Mouse (Mus musculus): ENCODE measurements around the gene Zfp618. TPM values are rescaled to one million over a fixed set of nuclear protein-coding genes. Genes with fewer than 3 reads are reported as not detected.

The Zfp618 gene
- total RNA-seq (2021) = under 1 TPM; 0.19 to 0.41 TPM
- long read RNA-seq, experiment 1 = 0 reads
- long read RNA-seq, experiment 2 = 0 reads

DNA sequence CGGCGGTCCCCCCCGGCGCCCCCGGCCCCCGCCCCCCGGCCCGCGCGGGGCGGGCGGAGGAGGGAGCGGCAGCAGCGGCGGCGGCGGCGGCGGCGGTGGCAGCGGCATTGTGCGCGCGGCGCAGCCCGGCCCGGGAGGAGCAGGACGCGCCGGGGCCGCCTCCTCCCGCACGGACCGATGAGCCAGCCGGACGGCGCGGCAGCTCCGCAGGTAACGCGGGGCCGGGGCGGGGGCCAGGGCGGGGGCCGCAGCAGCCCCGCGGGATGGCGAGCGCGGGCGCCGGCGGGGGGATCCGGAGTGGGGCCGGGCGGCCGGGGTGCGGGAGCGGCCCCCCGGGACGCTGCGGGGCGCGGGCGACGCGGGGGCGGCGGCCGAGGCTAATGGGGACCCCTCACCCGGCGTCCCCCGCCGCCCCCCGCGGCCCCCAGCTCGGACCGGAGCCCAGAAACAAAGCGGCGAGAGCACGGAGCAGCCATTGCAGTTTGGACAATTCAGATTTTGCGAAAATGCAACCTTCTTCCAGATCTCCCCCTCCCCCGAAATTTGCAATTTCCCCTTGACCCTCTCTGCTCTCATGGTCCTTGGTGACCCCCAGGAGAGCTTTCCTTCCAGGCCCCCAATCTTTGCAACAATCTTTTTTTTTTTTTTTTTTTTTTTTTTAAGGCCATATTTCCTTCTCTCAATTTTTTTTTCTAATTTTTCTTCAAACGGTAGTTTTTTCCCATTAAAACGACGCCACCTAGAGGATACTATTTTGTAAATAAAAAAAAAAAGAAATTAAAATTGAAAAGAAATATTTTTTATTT lies at the start of gene Zfp618:
Gene Zfp618 (plus strand): TSS at position 77 of the 806 bp plus-strand sequence.
- DNase-seq = no peak

GRCm38 (mm10) chr4:62917056-62917455 lies 48.3 kb upstream of the Zfp618 start:
- no peak for DNase-seq

GRCm38 (mm10) chr4:62933798-62934197 lies 31.6 kb upstream of the Zfp618 start:
- DNase-seq = no peak

DNA sequence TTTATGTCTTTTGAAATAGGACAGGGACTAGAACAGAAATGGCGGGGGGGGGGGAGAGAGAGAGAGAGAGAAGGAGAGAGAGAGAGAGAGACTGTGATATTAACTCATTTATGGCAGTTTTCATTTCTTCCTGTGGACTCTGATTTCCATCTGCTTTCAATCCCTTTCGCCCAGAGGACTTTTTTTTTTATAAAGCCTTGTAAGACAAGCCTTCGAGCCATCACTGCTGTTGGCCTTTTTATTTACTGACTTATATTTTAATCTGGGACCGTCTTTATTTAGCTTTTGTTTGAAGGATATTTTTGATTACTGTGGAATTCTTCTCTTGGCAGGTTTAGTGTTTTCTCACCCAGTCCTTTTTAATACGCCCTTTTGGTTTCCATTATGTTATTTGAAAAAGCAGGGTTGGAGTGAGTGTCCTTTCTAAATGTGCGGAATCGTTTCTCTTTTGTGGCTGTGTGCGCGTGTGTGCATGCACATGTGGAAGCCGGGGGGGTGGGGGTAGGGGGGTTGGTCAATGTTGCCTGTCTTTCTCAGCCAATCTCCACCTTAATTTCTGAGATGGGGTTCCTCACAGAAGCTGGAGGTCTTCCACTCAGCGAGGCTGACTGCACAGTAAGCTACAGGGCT lies 29.7 kb upstream of the Zfp618 start:
- no peak for DNase-seq

GRCm38 (mm10) chr4:62941961-62942892 lies 23.1 kb upstream of the Zfp618 start:
- DNase-seq = no peak

DNA sequence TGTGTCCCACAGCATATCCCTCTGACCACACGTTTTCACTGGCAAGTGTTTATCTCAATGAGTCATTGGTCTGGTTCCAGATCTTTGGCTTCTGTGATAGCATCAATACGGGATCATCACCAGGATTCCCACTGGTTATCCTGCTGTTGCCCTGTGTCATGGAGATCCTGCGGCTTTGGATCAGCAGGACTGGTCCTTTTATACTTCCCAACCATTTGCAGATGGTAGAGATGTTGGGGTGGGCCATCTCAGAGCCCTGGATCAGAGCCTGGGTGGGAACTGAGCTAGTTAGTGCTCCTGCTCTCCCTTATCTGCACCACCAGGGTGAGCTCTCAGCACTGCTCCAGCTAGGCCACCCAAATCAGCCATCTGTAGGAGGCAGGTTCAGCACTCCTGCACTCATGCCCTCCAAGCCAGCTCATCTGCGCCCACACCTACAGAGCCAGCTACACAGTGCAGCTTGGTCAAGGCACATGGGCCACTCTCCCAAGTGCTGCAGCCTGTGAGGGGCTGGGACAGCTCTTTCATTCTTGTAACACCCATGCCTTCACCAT lies 21.0 kb upstream of the Zfp618 start:
- no peak for DNase-seq

- DNase-seq = no peak
Observed at GRCm38 (mm10) chr4:62963806-62964205, 1.6 kb upstream of the Zfp618 start.

DNA sequence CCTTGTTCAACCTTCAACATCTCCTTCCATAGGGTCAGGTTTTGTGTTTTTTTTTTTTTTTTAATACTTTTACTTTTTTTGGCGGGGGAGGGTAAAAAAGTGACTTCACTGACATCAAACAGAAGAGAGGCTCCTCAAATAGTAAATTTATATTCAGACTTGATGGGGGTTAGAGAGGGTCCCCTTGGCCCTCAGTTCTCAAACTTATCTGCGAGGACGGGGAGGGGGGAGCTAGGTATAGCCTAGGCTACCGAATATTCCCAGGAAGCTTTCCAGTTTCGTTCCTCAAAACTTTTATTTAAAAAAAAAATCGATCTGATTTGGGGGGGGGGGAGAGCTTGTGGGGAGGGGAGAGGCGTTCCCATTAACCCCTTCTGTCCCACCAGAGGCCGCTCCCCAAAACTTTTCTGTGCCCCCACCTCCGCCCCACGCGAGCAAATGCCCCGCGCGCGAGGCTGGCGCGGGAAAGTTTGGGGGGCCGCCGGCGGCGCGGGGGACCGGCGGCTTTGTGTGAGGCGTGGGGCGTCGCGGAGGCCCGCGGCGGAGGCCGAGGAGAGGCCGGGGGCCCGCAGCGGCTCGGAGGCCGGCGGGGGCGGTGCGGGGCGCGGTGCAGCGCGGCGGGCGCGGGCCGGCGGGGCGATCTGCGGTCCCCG lies 403 bp upstream of the Zfp618 start:
- no peak for DNase-seq

DNA sequence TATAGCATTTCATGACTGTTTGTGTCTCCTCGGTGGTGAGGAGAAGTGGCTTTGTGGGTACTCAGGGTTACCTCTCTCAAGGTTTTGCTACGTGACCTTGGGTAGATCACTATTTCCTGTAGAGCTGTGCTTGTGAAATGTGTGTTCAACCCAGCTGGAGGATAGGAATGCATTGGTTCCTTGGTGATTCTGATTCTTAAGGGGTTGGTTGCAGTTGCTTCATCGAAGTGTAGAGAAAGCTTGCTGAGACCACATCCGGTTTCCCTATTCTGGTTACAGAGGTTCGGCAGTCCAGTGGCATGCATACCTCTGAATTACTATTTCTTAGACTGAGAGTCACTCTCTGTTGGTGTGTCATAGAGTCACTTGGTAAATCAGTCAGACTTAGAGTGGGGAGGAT lies 4.2 kb downstream of the Zfp618 start:
- no peak for DNase-seq

DNA sequence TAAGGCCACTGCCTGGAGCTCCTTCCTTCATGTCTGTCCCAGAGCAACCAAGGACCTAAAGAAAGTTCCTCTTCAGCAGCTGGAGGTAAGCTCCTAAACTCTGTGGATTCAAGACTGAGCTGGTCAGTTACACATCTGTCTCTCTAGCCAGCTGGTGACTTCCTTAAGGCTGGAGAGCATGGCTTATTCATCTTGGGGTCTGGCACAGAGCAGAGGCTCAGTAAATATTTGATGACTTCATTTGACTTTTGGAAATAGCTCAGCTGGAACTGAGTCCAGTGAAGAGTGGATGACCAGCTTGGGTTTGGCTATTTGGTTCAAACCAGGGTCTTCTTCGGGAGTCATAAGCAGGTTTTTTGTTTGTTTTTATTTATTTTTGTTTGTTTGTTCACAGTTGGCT lies 6.6 kb downstream of the Zfp618 start:
- no peak for DNase-seq

DNA sequence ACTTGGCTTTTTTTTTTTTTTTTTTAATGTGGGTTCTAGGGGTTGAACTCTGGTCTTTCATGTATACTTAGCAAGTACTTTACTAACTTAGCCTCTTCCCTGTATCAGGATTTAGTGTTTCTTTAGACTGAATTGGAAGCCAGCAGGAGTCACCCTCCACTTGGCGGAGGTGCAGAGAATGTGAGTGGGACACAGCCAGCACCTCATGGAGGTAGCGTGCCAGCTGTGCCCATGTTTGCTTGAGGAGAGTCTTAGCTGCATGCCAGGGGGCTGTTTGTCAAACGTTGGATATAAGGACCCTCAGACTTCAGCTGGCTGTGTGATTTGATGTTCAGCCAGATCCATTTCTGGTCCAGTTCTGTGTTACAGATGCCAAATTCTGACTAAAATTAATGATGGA lies 7.7 kb downstream of the Zfp618 start:
- no peak for DNase-seq

GRCm38 (mm10) chr4:62974901-62975300 lies 9.5 kb downstream of the Zfp618 start:
- DNase-seq = no peak

- DNase-seq = peak; percentile 10
Observed at GRCm38 (mm10) chr4:62975541-62975940, 10.2 kb downstream of the Zfp618 start.

DNA sequence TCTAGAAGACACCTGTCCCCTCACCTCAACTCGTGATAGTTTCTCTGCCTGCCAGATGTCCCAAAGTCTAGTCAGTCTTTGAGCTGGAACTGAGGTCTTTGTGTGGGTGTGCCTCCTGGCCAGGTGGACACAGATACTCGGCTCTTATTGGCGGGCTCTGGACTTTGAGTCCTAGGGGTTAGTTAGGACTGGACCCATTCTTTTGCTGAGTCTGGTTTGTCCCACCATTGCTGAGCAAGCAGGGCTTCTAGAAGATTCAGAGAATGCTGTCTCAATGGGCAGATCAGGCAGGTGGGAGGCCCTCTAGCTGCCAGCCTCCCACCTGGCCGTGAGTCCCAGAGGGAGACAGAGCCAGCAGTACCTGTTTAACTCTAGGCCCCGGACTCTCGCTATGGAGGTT lies 12.1 kb downstream of the Zfp618 start:
- no peak for DNase-seq

GRCm38 (mm10) chr4:62978501-62978911 lies 13.1 kb downstream of the Zfp618 start:
- no peak for DNase-seq

- DNase-seq = no peak
Observed at GRCm38 (mm10) chr4:62981572-62981971, 16.2 kb downstream of the Zfp618 start.

DNA sequence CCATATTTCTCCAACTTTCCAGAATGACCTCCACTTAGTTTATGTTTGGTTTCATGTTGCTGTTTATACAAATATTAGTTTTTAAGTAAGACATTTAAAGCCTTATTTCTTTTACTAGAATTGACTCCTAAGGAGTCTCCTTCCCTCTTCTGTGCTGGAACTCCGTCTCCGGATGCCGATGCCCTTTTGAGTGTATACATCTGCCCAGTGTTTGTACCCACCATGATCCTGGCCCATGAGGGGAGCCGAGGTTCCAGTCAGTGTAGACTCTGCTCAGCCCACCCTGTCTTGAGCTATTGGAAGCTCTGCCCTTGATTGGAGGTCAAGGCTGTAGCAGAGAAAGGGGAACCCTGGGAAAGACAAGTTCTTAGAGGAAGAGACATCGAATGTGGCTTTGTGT lies 18.2 kb downstream of the Zfp618 start:
- DNase-seq = no peak

GRCm38 (mm10) chr4:62991336-62991735 lies 26.0 kb downstream of the Zfp618 start:
- no peak for DNase-seq

DNA sequence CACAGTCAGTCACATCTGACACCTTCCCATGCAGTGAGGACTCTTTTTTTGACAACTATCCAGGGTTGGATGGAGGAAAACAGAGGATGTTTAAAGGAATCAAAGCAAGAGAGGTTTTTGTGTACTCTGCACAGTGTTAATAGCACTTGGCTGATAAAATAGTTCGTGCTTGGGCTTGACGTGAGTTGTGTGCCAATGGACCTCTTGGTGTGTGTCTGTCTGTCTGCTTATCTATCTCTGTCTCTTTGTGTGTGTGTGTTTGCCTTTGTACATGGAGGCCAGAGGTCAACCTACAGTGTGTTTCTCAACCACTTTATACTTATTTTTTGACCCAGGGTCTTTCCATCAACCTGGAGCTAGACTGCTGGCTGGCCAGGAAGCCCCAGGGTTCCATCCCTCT lies 27.8 kb downstream of the Zfp618 start:
- no peak for DNase-seq

DNA sequence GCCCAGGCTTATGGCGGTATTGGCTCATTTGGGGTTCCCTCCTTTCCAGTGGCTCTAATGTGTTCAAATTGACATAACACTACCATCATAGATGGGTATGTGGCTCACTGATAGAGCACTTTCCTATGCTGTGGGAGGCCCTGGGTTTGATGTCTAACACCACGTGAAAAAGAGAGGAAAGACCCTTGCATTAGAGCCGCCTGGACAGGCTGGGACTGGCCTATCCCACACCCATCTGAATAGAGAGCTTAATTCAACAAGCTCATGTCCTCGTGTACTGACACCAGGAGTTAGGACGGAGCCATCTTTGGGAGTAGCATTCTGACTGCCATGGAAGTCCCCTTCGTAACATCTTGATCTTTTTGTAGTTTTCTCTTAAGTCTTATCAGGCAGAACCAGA lies 32.2 kb downstream of the Zfp618 start:
- no peak for DNase-seq

DNA sequence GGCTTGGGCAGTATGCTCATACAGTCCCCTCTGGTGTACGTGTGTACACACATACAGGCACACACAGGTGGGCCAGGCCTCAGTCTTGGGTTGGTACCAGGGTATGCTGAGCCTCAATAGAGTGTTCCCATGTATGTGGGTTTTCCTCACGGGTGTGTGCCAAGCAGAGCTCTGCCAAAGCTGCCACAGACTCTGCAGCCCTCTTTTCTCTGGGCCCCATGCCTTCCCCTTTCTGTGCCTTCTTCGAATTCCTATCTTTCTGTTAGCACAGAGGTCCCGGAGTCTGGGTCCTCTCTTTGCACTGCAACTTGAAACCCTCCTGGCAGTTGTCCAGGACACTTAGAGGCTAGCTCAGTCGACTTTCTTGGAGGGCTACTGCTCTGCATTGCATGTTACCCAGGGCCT lies 33.1 kb downstream of the Zfp618 start:
- peak; percentile 20 for DNase-seq

DNA sequence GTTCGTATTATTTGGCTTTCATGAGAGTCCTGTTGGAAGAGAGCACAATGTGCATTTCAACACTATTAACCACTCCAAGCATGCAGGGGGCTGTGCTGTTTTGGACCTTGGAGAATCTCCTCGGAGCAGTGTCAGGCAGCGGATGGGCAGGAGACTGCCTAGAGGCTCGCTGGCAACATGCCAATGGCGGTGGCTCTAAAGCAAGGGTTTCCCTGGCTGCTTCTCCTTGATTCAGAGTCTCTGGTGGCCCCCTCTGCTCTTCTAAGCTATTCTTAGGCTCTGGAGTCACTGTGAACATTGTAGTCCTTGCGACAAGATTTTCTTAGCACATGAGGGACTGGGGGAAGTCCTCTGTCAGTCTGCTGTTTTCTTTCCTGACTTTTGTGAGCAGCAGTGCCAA lies 33.5 kb downstream of the Zfp618 start:
- no peak for DNase-seq
